Mouse (Mus musculus): ENCODE results near the gene P2ry14.

DNA sequence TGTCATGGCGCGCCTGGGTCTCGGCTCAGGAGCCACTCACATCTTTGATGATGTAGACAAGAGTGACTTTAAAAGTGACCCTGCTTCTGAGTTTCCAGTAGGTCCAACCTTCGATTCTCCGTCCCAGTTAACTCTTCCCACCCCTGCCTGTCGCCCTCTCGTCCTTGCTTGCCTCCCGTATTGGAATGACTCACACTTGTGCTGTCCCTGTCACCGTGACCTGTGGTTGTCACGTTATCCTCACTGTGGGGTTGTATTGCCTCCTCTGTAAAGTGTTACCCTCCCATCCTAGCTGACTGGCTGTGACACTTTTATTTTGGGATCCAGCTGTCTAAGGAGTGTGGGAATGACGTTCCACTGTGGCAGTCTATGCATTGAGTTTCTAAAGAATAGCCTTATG, 60.7 kb downstream of the P2ry14 start:
- no peak for TF ChIP-seq POLR2A (IDR thresholded peaks at IDR 0.05; ENCODE audit: borderline replicate concordance, extremely low read depth, low read depth, low read length)
- no peak for TF ChIP-seq CTCF (IDR thresholded peaks at IDR 0.05; ENCODE audit: insufficient read depth, low read length)

Measured in lung, adult 2 months (tissue).